Mouse (Mus musculus): ENCODE results near the gene Cebpa. TPM values are rescaled to one million over a fixed set of nuclear protein-coding genes. Genes with fewer than 3 reads are reported as not detected.

The Cebpa gene
- polyA plus RNA-seq, 1 experiment = 105 TPM

DNA sequence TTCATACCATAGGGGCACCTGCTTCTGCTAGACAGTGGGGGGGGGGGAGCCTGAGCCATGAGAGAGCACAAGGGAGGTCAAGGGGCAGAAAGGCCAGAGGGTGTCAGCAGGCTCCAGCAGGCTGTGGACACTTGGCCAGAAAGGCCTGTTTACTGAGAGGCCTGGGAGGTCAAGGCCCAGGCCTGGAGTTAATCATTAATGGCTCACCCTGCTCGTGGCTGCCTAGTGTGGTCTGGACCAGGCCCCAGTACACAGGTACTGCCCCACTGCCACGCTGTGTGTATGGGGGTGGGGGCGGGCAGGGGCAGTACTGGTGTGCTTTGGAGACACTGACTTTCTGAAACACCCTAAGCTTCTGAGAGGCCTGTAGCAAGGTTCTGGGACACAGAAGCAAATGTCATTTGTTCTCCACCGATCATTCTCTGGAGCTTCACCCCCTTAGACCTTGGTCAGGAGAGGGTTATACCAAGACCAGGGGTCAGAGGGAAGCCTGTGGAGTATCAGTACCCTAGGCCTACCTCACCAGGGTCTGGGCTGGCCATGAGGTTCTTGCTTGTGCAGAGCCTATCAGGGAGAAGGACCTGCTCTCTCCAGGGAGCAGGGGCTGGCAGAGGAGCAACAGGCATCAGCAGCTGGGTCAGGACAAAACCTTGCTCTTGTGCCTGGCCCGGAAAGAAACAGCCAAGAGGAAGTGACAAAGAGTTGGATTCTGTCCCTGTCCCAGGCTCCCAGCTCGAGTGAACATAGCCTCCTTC is 24.9 kb downstream of the Cebpa start:
- TF ChIP-seq CTCF (IDR thresholded peaks at IDR 0.05; ENCODE audit: extremely low read depth, insufficient read length, insufficient replicate concordance, low read depth, low read length) (no peak), POLR2A (IDR thresholded peaks at IDR 0.05; ENCODE audit: low read depth, low read length) (no peak)
- H3K27ac ChIP-seq (ENCODE audit: insufficient read depth, low read depth, low read length) = no peak overlapping the region
- no peaks in the 10 kb centered on the region for H3K36me3 ChIP-seq (ENCODE audit: control insufficient read depth, insufficient read depth, low read length)
- no peaks in the 10 kb centered on the region for H3K27me3 ChIP-seq (ENCODE audit: control insufficient read depth, insufficient read depth, low read length)
- 39% methylated on average over 6 of the region's 6 CpGs for WGBS
- H3K4me3 ChIP-seq (ENCODE audit: low read depth, low read length) = no peak overlapping the region
- H3K4me1 ChIP-seq (ENCODE audit: control insufficient read depth, insufficient read depth, insufficient read length, low read length) = peaks cover 13% of the 10 kb centered on the region

GRCm38 (mm10) chr7:35145068-35145467 is 26.0 kb downstream of the Cebpa start:
- TF ChIP-seq POLR2A (IDR thresholded peaks at IDR 0.05; ENCODE audit: low read depth, low read length) (no peak), CTCF (IDR thresholded peaks at IDR 0.05; ENCODE audit: extremely low read depth, insufficient read length, insufficient replicate concordance, low read depth, low read length) (no peak)
- Histone ChIP-seq H3K4me1 (ENCODE audit: control insufficient read depth, insufficient read depth, insufficient read length, low read length) (peaks cover 13% of the 10 kb centered on the region), H3K36me3 (ENCODE audit: control insufficient read depth, insufficient read depth, low read length) (no peaks in the 10 kb centered on the region), H3K27ac (ENCODE audit: insufficient read depth, low read depth, low read length) (no peak overlapping the region), H3K27me3 (ENCODE audit: control insufficient read depth, insufficient read depth, low read length) (no peaks in the 10 kb centered on the region), H3K4me3 (ENCODE audit: low read depth, low read length) (no peak overlapping the region)
- 75% methylated on average over 9 of the region's 9 CpGs for WGBS

GRCm38 (mm10) chr7:35146269-35146668 is 27.2 kb downstream of the Cebpa start:
- Histone ChIP-seq H3K4me1 (ENCODE audit: control insufficient read depth, insufficient read depth, insufficient read length, low read length) (peaks cover 13% of the 10 kb centered on the region), H3K36me3 (ENCODE audit: control insufficient read depth, insufficient read depth, low read length) (no peaks in the 10 kb centered on the region), H3K27ac (ENCODE audit: insufficient read depth, low read depth, low read length) (no peak overlapping the region), H3K27me3 (ENCODE audit: control insufficient read depth, insufficient read depth, low read length) (no peaks in the 10 kb centered on the region), H3K4me3 (ENCODE audit: low read depth, low read length) (no peak overlapping the region)
- WGBS = 77% methylated on average over 10 of the region's 10 CpGs
- TF ChIP-seq CTCF (IDR thresholded peaks at IDR 0.05; ENCODE audit: extremely low read depth, insufficient read length, insufficient replicate concordance, low read depth, low read length) (no peak), POLR2A (IDR thresholded peaks at IDR 0.05; ENCODE audit: low read depth, low read length) (no peak)

GRCm38 (mm10) chr7:35149616-35150433 is 30.7 kb downstream of the Cebpa start:
- no peak overlapping the region for H3K27ac ChIP-seq (ENCODE audit: insufficient read depth, low read depth, low read length)
- no peaks in the 10 kb centered on the region for H3K27me3 ChIP-seq (ENCODE audit: control insufficient read depth, insufficient read depth, low read length)
- H3K4me1 ChIP-seq (ENCODE audit: control insufficient read depth, insufficient read depth, insufficient read length, low read length) = peaks cover 7% of the 10 kb centered on the region; the same call in 1 of the 2 replicates
- no peaks in the 10 kb centered on the region for H3K36me3 ChIP-seq (ENCODE audit: control insufficient read depth, insufficient read depth, low read length)
- H3K4me3 ChIP-seq (ENCODE audit: low read depth, low read length) = no peak overlapping the region
- TF ChIP-seq CTCF (IDR thresholded peaks at IDR 0.05; ENCODE audit: extremely low read depth, insufficient read length, insufficient replicate concordance, low read depth, low read length) = no peak
- TF ChIP-seq POLR2A (IDR thresholded peaks at IDR 0.05; ENCODE audit: low read depth, low read length) = no peak
- 24% methylated on average over 15 of the region's 15 CpGs for WGBS

DNA sequence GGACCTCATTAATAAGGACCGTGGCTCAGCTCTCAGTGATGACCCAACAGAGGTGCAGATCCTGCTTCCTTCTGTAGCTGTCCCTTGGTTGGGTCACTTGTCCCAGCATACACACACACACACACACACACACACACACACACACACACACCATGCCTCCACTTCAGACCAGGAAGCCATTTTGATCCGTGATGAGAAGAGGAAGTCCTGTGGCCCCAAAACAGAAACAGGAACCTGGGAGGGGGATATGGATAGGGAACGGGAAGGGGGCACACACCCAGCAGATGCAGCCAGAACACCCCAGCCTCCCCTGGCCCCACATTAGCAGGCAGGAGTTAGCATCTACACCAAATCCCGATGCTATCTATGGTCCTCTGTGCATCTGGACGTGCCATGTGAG is 31.8 kb downstream of the Cebpa start:
- peaks cover 7% of the 10 kb centered on the region; the same call in 1 of the 2 replicates for H3K4me1 ChIP-seq (ENCODE audit: control insufficient read depth, insufficient read depth, insufficient read length, low read length)
- TF ChIP-seq CTCF (IDR thresholded peaks at IDR 0.05; ENCODE audit: extremely low read depth, insufficient read length, insufficient replicate concordance, low read depth, low read length) = no peak
- no peak for TF ChIP-seq POLR2A (IDR thresholded peaks at IDR 0.05; ENCODE audit: low read depth, low read length)
- H3K27me3 ChIP-seq (ENCODE audit: control insufficient read depth, insufficient read depth, low read length) = no peaks in the 10 kb centered on the region
- no peak overlapping the region for H3K27ac ChIP-seq (ENCODE audit: insufficient read depth, low read depth, low read length)
- no peak overlapping the region for H3K4me3 ChIP-seq (ENCODE audit: low read depth, low read length)
- H3K36me3 ChIP-seq (ENCODE audit: control insufficient read depth, insufficient read depth, low read length) = no peaks in the 10 kb centered on the region
- 80% methylated on average over 5 of the region's 5 CpGs for WGBS

- no peak overlapping the region for H3K4me3 ChIP-seq (ENCODE audit: low read depth, low read length)
Measured at GRCm38 (mm10) chr7:35154449-35154848, 35.4 kb downstream of the Cebpa start.

More at GRCm38 (mm10) chr7:35154449-35154848, 35.4 kb downstream of the Cebpa start:
- H3K4me1 ChIP-seq (ENCODE audit: control insufficient read depth, insufficient read depth, insufficient read length, low read length) = peaks cover 2% of the 10 kb centered on the region; the same call in 1 of the 2 replicates
- H3K27ac ChIP-seq (ENCODE audit: insufficient read depth, low read depth, low read length) = no peak overlapping the region
- WGBS = 48% methylated on average over 12 of the region's 12 CpGs
- no peaks in the 10 kb centered on the region for H3K36me3 ChIP-seq (ENCODE audit: control insufficient read depth, insufficient read depth, low read length)
- TF ChIP-seq POLR2A (IDR thresholded peaks at IDR 0.05; ENCODE audit: low read depth, low read length) (no peak), CTCF (IDR thresholded peaks at IDR 0.05; ENCODE audit: extremely low read depth, insufficient read length, insufficient replicate concordance, low read depth, low read length) (no peak)
- no peaks in the 10 kb centered on the region for H3K27me3 ChIP-seq (ENCODE audit: control insufficient read depth, insufficient read depth, low read length)

Measured in small intestine, adult 2 months (tissue).